20 mouse cellular contexts compared by ENCODE assay signal in genomic region chr4:81673398-81674265, GRCm38 (mm10).
DNase-seq lines count a peak whose midpoint lies in the region; ATAC-seq and TF ChIP-seq lines count a peak whose summit lies in the region.
"Had no signal": no experiment of that assay in that cellular context is flagged by ENCODE, and none has a peak within 500 bp of the region (broad histone marks: within the 10 kb centered on the region; RNA-seq: fewer than 3 reads in every experiment).

No protein-coding gene starts in this region.

- ATAC-seq in liver, embryonic 15.5 days (ENCODE audit: insufficient read depth): peak; percentile 75
- no peak for ATAC-seq in forebrain, embryonic 11.5 days (replicated peaks; ENCODE audit: low FRiP score)
- ATAC-seq: hindbrain, embryonic 16.5 days had no signal

- peaks cover 11% of the 10 kb centered on the region; the same call in 1 of the 2 replicates for H3K4me1 ChIP-seq in liver, adult 2 months (ENCODE audit: control insufficient read depth, insufficient read depth, low read length)
- H3K4me1 ChIP-seq in liver, embryonic 15.5 days (replicated peaks): no peaks in the 10 kb centered on the region
- no peaks in the 10 kb centered on the region for H3K4me1 ChIP-seq in forebrain, embryonic 11.5 days (replicated peaks; ENCODE audit: control insufficient read depth, insufficient read depth, low read length)

- no peak overlapping the region for H3K4me2 ChIP-seq in liver, embryonic 15.5 days
- H3K4me2 ChIP-seq in forebrain, embryonic 11.5 days (ENCODE audit: low read depth, low read length, severe bottlenecking): no peak overlapping the region
- H3K4me2 ChIP-seq: embryonic facial prominence, embryonic 15.5 days; heart, embryonic 12.5 days; midbrain, embryonic 12.5 days had no signal

- H3K79me2 ChIP-seq in liver, adult 2 months (ENCODE audit: control insufficient read depth, insufficient read depth, low read length): no peaks in the 10 kb centered on the region

- no peak for TF ChIP-seq CTCF in liver, adult 2 months (IDR thresholded peaks at IDR 0.05; ENCODE audit: low read depth, low read length)

- no peaks in the 10 kb centered on the region for H3K9me3 ChIP-seq in liver, embryonic 15.5 days (replicated peaks)
- no peaks in the 10 kb centered on the region for H3K9me3 ChIP-seq in forebrain, embryonic 11.5 days (ENCODE audit: control insufficient read depth, low read length)
- H3K9me3 ChIP-seq: embryonic facial prominence, embryonic 15.5 days; forebrain, embryonic 10.5 days; heart, embryonic 12.5 days; midbrain, embryonic 12.5 days had no signal

- DNase-seq in heart, adult 11 months: peak; percentile 90
- DNase-seq in heart, postnatal 4 days: no peak
- DNase-seq in liver, adult 2 months (ENCODE audit: extremely low read depth, low read depth, low spot score): peak; percentile 98
- no peak for DNase-seq in liver
- DNase-seq in A20 (ENCODE audit: low read depth, low spot score): peak; percentile 7
- DNase-seq in forebrain, embryonic 11.5 days (ENCODE audit: low spot score): no peak
- DNase-seq in ovary, postnatal 14 days (ENCODE audit: low spot score): no peak
- DNase-seq: adrenal gland, postnatal 14 days; B cell, adult 2 months; cerebellum, adult 8-10 months; gastrocnemius, postnatal 25 days; kidney, adult 8-10 months; layer of hippocampus, postnatal 36 days; thymus, adult 2 months had no signal

- H3K9ac ChIP-seq in liver, adult 2 months (ENCODE audit: low read depth, low read length): no peak overlapping the region
- no peak overlapping the region for H3K9ac ChIP-seq in liver, embryonic 15.5 days
- no peak overlapping the region for H3K9ac ChIP-seq in forebrain, embryonic 11.5 days (ENCODE audit: low read length)
- H3K9ac ChIP-seq: embryonic facial prominence, embryonic 15.5 days; heart, embryonic 12.5 days; midbrain, embryonic 12.5 days had no signal

- H3K4me3 ChIP-seq in liver, adult 2 months (ENCODE audit: insufficient read depth, low read depth, low read length): no peak overlapping the region
- H3K4me3 ChIP-seq in liver, embryonic 15.5 days (replicated peaks): no peak overlapping the region
- no peak overlapping the region for H3K4me3 ChIP-seq in forebrain, embryonic 11.5 days (ENCODE audit: low read depth, low read length)
- H3K4me3 ChIP-seq: embryonic facial prominence, embryonic 15.5 days; forebrain, embryonic 10.5 days; heart, embryonic 12.5 days; midbrain, embryonic 12.5 days had no signal

- WGBS in liver, adult 2 months: 42% methylated on average over 4 of the region's 4 CpGs
- whole genome bisulfite sequencing in liver, embryonic 15.5 days (ENCODE audit: insufficient replicate concordance): 54% methylated on average over 4 of the region's 4 CpGs
- WGBS in forebrain, embryonic 11.5 days: 84% methylated on average over 4 of the region's 4 CpGs

- no peak overlapping the region for H3K27ac ChIP-seq in liver, adult 2 months (replicated peaks; ENCODE audit: insufficient read depth, low read depth, low read length)
- 0 out of 2 replicates have a peak overlapping the region, but pooled peaks have one; percentile 10 for H3K27ac ChIP-seq in liver, embryonic 15.5 days (replicated peaks)
- H3K27ac ChIP-seq in forebrain, embryonic 11.5 days (ENCODE audit: low read depth, low read length): no peak overlapping the region
- H3K27ac ChIP-seq: embryonic facial prominence, embryonic 15.5 days; forebrain, embryonic 10.5 days; midbrain, embryonic 12.5 days had no signal

- no peaks in the 10 kb centered on the region for H3K36me3 ChIP-seq in liver, adult 2 months (ENCODE audit: control insufficient read depth, insufficient read depth, low read length)
- no peaks in the 10 kb centered on the region for H3K36me3 ChIP-seq in liver, embryonic 15.5 days (replicated peaks)
- no peaks in the 10 kb centered on the region for H3K36me3 ChIP-seq in forebrain, embryonic 11.5 days (ENCODE audit: control insufficient read depth, insufficient read depth, low read length)
- H3K36me3 ChIP-seq: embryonic facial prominence, embryonic 15.5 days; forebrain, embryonic 10.5 days; heart, embryonic 12.5 days; midbrain, embryonic 12.5 days had no signal

- no peaks in the 10 kb centered on the region for H3K27me3 ChIP-seq in liver, adult 2 months (ENCODE audit: control insufficient read depth, insufficient read depth, low read length)
- no peaks in the 10 kb centered on the region for H3K27me3 ChIP-seq in liver, embryonic 15.5 days
- H3K27me3 ChIP-seq in forebrain, embryonic 11.5 days (ENCODE audit: control insufficient read depth, insufficient read depth, low read length): no peaks in the 10 kb centered on the region
- H3K27me3 ChIP-seq: embryonic facial prominence, embryonic 15.5 days; heart, embryonic 12.5 days; midbrain, embryonic 12.5 days had no signal

- no peak for TF ChIP-seq POLR2A in liver, adult 2 months (IDR thresholded peaks at IDR 0.05; ENCODE audit: extremely low read depth, insufficient read depth, low read length)

Comparison
In these comparisons a context has a peak if more than half of its experiments do, and no peak if none do; other contexts are left out.
1. DNase-seq: peak in heart, adult 11 months (single experiment), liver, adult 2 months (single experiment) and A20 (single experiment); none in heart, postnatal 4 days (single experiment), liver (single experiment), forebrain, embryonic 11.5 days (single experiment) and ovary, postnatal 14 days (single experiment).